Mouse (Mus musculus) MEL (cell line): Measurements from ENCODE around the gene Olfr1434. TPM values are rescaled to one million over a fixed set of nuclear protein-coding genes. Genes with fewer than 3 reads are reported as not detected.
"Not testable (repeated sequence)": the region's sequence is repeated elsewhere in the genome, so short reads cannot be mapped to it uniquely, and the experiment has no call there.

Experiments
- DNase-seq: peaks from one replicate; pipeline ENCODE4 v3.0.0; 2011; ENCODE audit warnings: low read depth, low spot score
- H3K27ac ChIP-seq: 2 replicates; pipeline ENCODE4 v1.5.1; 2012; ENCODE audit warnings: low read depth, mild to moderate bottlenecking, control low read depth, low read length, moderate library complexity; ENCODE audit not compliant: control insufficient read depth
- H3K27me3 ChIP-seq, 2 experiments: fragments of 150-350 bp in 1 of 2; sonication (generic) in 1 of 2; 2 replicates each; pipeline ENCODE4 v1.6.1; 2012; ENCODE audit warnings: low read length in 2 of 2, mild to moderate bottlenecking in 2 of 2, improper control_type of control experiment in 1 of 2, moderate library complexity in 1 of 2; ENCODE audit not compliant: insufficient read depth in 2 of 2, control insufficient read depth in 1 of 2
- H3K36me3 ChIP-seq, 2 experiments: 2 replicates each; pipeline ENCODE4 v1.6.1; 2012 to 2014; ENCODE audit warnings: low read length in 2 of 2, improper control_type of control experiment in 1 of 2, inconsistent platforms in 1 of 2, mild to moderate bottlenecking in 1 of 2; ENCODE audit not compliant: insufficient read depth in 2 of 2, control insufficient read depth in 1 of 2
- H3K4me1 ChIP-seq, 2 experiments: fragments of 150-350 bp in 1 of 2; sonication (generic) in 1 of 2; 2 replicates each; pipeline ENCODE4 v1.6.1; 2012; ENCODE audit warnings: low read length in 2 of 2, improper control_type of control experiment in 1 of 2, mild to moderate bottlenecking in 1 of 2; ENCODE audit not compliant: insufficient read depth in 2 of 2, control insufficient read depth in 1 of 2
- H3K4me3 ChIP-seq, 2 experiments: fragments of 150-350 bp in 1 of 2; sonication (generic) in 1 of 2; 2 replicates each; pipeline ENCODE4 v1.5.1; 2012; ENCODE audit warnings: low read depth in 2 of 2, low read length in 2 of 2, mild to moderate bottlenecking in 2 of 2, moderate library complexity in 2 of 2, control low read depth in 1 of 2, improper control_type of control experiment in 1 of 2; ENCODE audit not compliant: control insufficient read depth in 1 of 2, insufficient read depth in 1 of 2
- H3K79me2 ChIP-seq: 2 replicates; pipeline ENCODE4 v1.6.1; 2012; ENCODE audit warnings: mild to moderate bottlenecking, low read length, moderate library complexity; ENCODE audit not compliant: control insufficient read depth, poor library complexity, insufficient read depth
- H3K9ac ChIP-seq: 2 replicates; pipeline ENCODE4 v1.6.1; 2012; ENCODE audit warnings: low read depth, mild to moderate bottlenecking, control low read depth, low read length, moderate library complexity; ENCODE audit not compliant: control insufficient read depth, poor library complexity, severe bottlenecking
- H3K9me3 ChIP-seq: fragments of 150-350 bp; sonication (generic); replicated peaks from 2 replicates; pipeline ENCODE4 v1.6.1; 2012; ENCODE audit warnings: mild to moderate bottlenecking, low read length, improper control_type of control experiment, moderate library complexity; ENCODE audit not compliant: insufficient read depth
- CHD1 ChIP-seq: IDR thresholded peaks from 2 replicates; pipeline ENCODE4 v1.6.1; 2012; ENCODE audit warnings: low read depth, mild to moderate bottlenecking, inconsistent platforms, low read length, improper control_type of control experiment
- CHD2 ChIP-seq: IDR thresholded peaks from 2 replicates; pipeline ENCODE4 v1.6.1; 2011; ENCODE audit warnings: low read length, improper control_type of control experiment
- CTCF ChIP-seq, 3 experiments: IDR thresholded peaks in 2 of 3; conservative IDR thresholded peaks in 1 of 3; 2 replicates each; pipeline ENCODE4 v1.5.1; 2011 to 2012; ENCODE audit warnings: low read length in 3 of 3, low read depth in 2 of 3, mild to moderate bottlenecking in 2 of 3, improper control_type of control experiment in 1 of 3, inconsistent platforms in 1 of 3, mixed read lengths in 1 of 3, moderate library complexity in 1 of 3; ENCODE audit not compliant: control insufficient read depth in 1 of 3, insufficient read depth in 1 of 3, poor library complexity in 1 of 3, severe bottlenecking in 1 of 3
- E2F4 ChIP-seq: IDR thresholded peaks from 2 replicates; pipeline ENCODE4 v1.6.1; 2011; ENCODE audit warnings: low read depth, low read length, improper control_type of control experiment, borderline replicate concordance
- EP300 ChIP-seq, 2 experiments: IDR thresholded peaks; 2 replicates each; pipeline ENCODE4 v1.6.1; 2011; ENCODE audit warnings: improper control_type of control experiment in 2 of 2, low read length in 2 of 2, low read depth in 1 of 2, mild to moderate bottlenecking in 1 of 2
- GABPA ChIP-seq: IDR thresholded peaks from 2 replicates; pipeline ENCODE4 v1.6.1; 2012; ENCODE audit warnings: low read depth, mild to moderate bottlenecking, inconsistent platforms, low read length, improper control_type of control experiment, moderate library complexity
- GATA1 ChIP-seq: IDR thresholded peaks from 2 replicates; pipeline ENCODE4 v1.6.1; 2011; ENCODE audit warnings: low read depth, low read length, improper control_type of control experiment
- MAFK ChIP-seq: IDR thresholded peaks from 2 replicates; pipeline ENCODE4 v1.6.1; 2011; ENCODE audit warnings: low read depth, mild to moderate bottlenecking, low read length, improper control_type of control experiment, borderline replicate concordance
- MAX ChIP-seq: IDR thresholded peaks from 2 replicates; pipeline ENCODE4 v1.6.1; 2011; ENCODE audit warnings: low read length, improper control_type of control experiment
- MEF2A ChIP-seq: IDR thresholded peaks from 2 replicates; pipeline ENCODE4 v1.6.1; 2014; ENCODE audit warnings: low read depth, mild to moderate bottlenecking, inconsistent platforms, low read length, improper control_type of control experiment; ENCODE audit not compliant: poor library complexity, insufficient replicate concordance, severe bottlenecking; ENCODE audit errors: extremely low read depth
- MYB ChIP-seq: IDR thresholded peaks from 2 replicates; pipeline ENCODE4 v1.6.1; 2011; ENCODE audit warnings: mild to moderate bottlenecking, low read depth, low read length, improper control_type of control experiment
- MYC ChIP-seq: IDR thresholded peaks from 2 replicates; pipeline ENCODE4 v1.6.1; 2011; ENCODE audit warnings: low read depth, mild to moderate bottlenecking, low read length, improper control_type of control experiment, moderate library complexity
- POLR2AphosphoS2 ChIP-seq: IDR thresholded peaks from 2 replicates; pipeline ENCODE4 v1.6.1; 2011; ENCODE audit warnings: low read length, improper control_type of control experiment
- RAD21 ChIP-seq: IDR thresholded peaks from 2 replicates; pipeline ENCODE4 v1.6.1; 2011; ENCODE audit warnings: mild to moderate bottlenecking, low read depth, low read length, improper control_type of control experiment
- RCOR1 ChIP-seq: IDR thresholded peaks from 2 replicates; pipeline ENCODE4 v1.6.1; 2012; ENCODE audit warnings: low read depth, mild to moderate bottlenecking, inconsistent platforms, low read length, improper control_type of control experiment
- SIN3A ChIP-seq: IDR thresholded peaks from 2 replicates; pipeline ENCODE4 v1.6.1; 2012; ENCODE audit warnings: low read length, improper control_type of control experiment, inconsistent platforms
- TAL1 ChIP-seq: IDR thresholded peaks from 2 replicates; pipeline ENCODE4 v1.6.1; 2012; ENCODE audit warnings: mild to moderate bottlenecking, inconsistent platforms, low read length, moderate library complexity, mixed read lengths
- UBTF ChIP-seq: IDR thresholded peaks from 2 replicates; pipeline ENCODE4 v1.6.1; 2012; ENCODE audit warnings: low read depth, mild to moderate bottlenecking, inconsistent platforms, low read length, improper control_type of control experiment, moderate library complexity, borderline replicate concordance; ENCODE audit not compliant: insufficient read depth
- USF1 ChIP-seq: IDR thresholded peaks from 2 replicates; pipeline ENCODE4 v1.6.1; 2014; ENCODE audit warnings: low read depth, mild to moderate bottlenecking, inconsistent platforms, low read length, improper control_type of control experiment, moderate library complexity
- ZC3H11A ChIP-seq: IDR thresholded peaks from 2 replicates; pipeline ENCODE4 v1.6.1; 2012; ENCODE audit warnings: low read depth, mild to moderate bottlenecking, inconsistent platforms, low read length, improper control_type of control experiment
- ZKSCAN1 ChIP-seq: IDR thresholded peaks from 2 replicates; pipeline ENCODE4 v1.6.1; 2012; ENCODE audit warnings: low read depth, mild to moderate bottlenecking, inconsistent platforms, low read length, improper control_type of control experiment, moderate library complexity
- polyA plus RNA-seq, 2 experiments: library from polyadenylated mRNA; stranded (reverse) in 1 of 2; unstranded in 1 of 2; fragments of >175 nt in 1 of 2; fragments of >200 nt in 1 of 2; gene quantifications; 2 replicates each; pipeline versions ENCODE4 v1.2.1 to v1.2.4; 2012; ENCODE audit warnings: low replicate concordance in 2 of 2, low read depth in 1 of 2; ENCODE audit not compliant: insufficient read length in 2 of 2, insufficient read depth in 1 of 2, missing spikeins in 1 of 2
- total RNA-seq: library from RNA; depleted of rRNA; stranded (reverse); fragments of 300-350 nt; gene quantifications from 2 replicates; pipeline ENCODE4 v1.2.3, GENCODE M21; 2012

Olfr1434 gene
- total and polyA plus RNA-seq, 3 experiments, result not detected

DNA sequence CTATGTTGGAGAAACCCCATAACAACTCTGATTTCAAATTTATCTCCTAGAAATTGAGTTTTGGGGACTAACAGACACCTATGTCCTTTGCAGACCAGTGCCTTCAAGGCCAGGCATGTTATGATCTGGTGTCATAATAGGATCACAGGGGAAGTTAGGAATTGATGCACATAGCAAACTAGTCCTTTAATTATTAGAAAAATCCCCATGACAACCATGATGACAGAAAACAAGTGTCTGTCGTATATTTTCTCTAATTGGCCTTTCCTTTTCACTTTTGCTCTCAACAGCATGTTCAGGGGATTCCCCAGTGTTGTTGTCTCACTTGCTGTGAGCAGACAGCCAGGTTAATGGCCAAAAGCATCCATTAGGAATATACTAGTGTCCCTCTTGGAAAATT, 18.9 kb upstream of the Olfr1434 start, which contains the start of gene Olfr235:
TSS of gene Olfr235 (plus strand) at position 301 of the 400 bp plus-strand sequence.
- no peaks in the 10 kb centered on the region for H3K9me3 ChIP-seq
- no peaks in the 10 kb centered on the region for H3K79me2 ChIP-seq
- DNase-seq, result no peak
- TF ChIP-seq MAX (no peak), MYB (no peak), ZKSCAN1 (no peak), CHD2 (no peak), USF1 (no peak), MEF2A (no peak), ZC3H11A (no peak), EP300 (IDR thresholded peaks at IDR 0.05; ENCODE audit: low read depth in 1 of 2, low read length in 2 of 2) (no peak), RCOR1 (no peak), TAL1 (no peak), UBTF (no peak), SIN3A (no peak), POLR2AphosphoS2 (no peak), GATA1 (no peak), GABPA (no peak), MYC (no peak), CTCF (IDR thresholded peaks at IDR 0.05 in 2 of 3, conservative IDR thresholded peaks at IDR 0.05 in 1 of 3; ENCODE audit: control insufficient read depth in 1 of 3, insufficient read depth in 1 of 3, low read depth in 2 of 3, low read length in 3 of 3, poor library complexity in 1 of 3, severe bottlenecking in 1 of 3) (no peak), MAFK (no peak), E2F4 (no peak)
- no peak within 1 kb of the TSS for H3K9ac ChIP-seq
- H3K4me1 ChIP-seq, result no peaks in the 10 kb centered on the region
- H3K4me3 ChIP-seq, result no peak within 1 kb of the TSS
- no peaks in the 10 kb centered on the region for H3K27me3 ChIP-seq
- H3K27ac ChIP-seq, result no peak within 1 kb of the TSS
- H3K36me3 ChIP-seq, result no peaks in the 10 kb centered on the region

DNA sequence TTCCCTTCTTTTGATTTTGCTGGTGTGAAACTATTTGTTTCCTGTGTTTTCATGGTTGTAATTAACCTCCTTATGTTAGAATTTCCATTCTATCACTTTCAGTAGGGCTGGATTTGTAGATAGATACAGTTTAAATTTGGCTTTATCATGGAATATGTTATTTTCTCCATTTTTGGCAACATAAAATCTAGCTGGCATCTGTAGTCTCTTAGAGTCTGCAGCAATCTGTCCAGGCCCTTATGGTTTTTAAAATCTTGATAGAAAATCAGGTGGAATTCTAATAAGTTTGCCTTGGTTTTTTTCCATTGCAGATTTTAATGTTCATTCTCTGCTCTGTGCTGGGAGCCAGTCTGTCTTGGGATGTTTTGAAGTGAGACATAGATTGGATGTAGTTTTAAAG, 13.3 kb downstream of the Olfr1434 start:
- H3K9me3 ChIP-seq, result no peaks in the 10 kb centered on the region
- H3K36me3 ChIP-seq, result no peaks in the 10 kb centered on the region
- no peaks in the 10 kb centered on the region for H3K4me1 ChIP-seq
- no peaks in the 10 kb centered on the region for H3K27me3 ChIP-seq
- H3K27ac ChIP-seq, result no peak overlapping the region
- DNase-seq, result no peak
- TF ChIP-seq CHD2 (no peak), RAD21 (no peak), CHD1 (no peak)
- H3K4me3 ChIP-seq, result no peak overlapping the region
- H3K9ac ChIP-seq, result no peak overlapping the region
- no peaks in the 10 kb centered on the region for H3K79me2 ChIP-seq

DNA sequence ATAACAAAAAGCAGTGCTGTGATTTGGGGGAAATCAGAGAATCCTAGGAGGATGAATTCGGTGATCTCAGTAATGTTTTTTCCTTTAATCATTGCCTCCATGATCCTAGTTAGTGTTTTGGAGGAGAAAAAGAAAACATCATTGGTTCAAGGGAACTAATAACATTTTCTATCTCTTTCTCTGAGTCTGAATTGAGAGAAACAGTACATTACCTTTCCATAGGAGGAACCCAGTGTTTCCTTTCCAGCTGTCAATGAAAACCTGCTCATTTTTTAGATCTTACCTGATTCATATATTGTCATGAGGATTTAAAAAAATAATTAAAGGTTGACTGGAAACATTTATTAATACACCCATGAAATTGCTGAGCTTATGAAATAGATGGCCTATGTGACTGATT, 19.4 kb downstream of the Olfr1434 start, which contains the start of gene Olfr1436:
TSS of gene Olfr1436 (minus strand) at position 101 of the 400 bp plus-strand sequence.
- H3K36me3 ChIP-seq, H3K27me3 ChIP-seq, H3K4me1 ChIP-seq, DNase-seq, H3K4me3 ChIP-seq, H3K9ac ChIP-seq, H3K9me3 ChIP-seq, H3K79me2 ChIP-seq, H3K27ac ChIP-seq: not testable (repeated sequence)
